Mouse (Mus musculus) heart, postnatal 0 days (tissue): Measurements from ENCODE around the gene Rergl.

Source experiments
- CTCF ChIP-seq: IDR thresholded peaks from 2 replicates; pipeline ENCODE4 v1.5.1; 2016; ENCODE audit warnings: antibody characterized with exemption, control low read depth, low read depth
- EP300 ChIP-seq: IDR thresholded peaks from 2 replicates; pipeline ENCODE4 v1.6.1; 2016; ENCODE audit warnings: antibody characterized with exemption, low read depth

- TF ChIP-seq EP300: no peak
- peak; percentile 33 for TF ChIP-seq CTCF
These were observed 40.7 kb downstream of the Rergl start for GRCm38 (mm10) chr6:139461094-139461493.
